Mouse (Mus musculus): ENCODE measurements at regions not wholly inside any gene's neighbourhood (a gene's known extent, or its start where the extent isn't known, plus 50 kb on each side); places are given as distances from the start of the nearest gene placed in this dataset.

DNA sequence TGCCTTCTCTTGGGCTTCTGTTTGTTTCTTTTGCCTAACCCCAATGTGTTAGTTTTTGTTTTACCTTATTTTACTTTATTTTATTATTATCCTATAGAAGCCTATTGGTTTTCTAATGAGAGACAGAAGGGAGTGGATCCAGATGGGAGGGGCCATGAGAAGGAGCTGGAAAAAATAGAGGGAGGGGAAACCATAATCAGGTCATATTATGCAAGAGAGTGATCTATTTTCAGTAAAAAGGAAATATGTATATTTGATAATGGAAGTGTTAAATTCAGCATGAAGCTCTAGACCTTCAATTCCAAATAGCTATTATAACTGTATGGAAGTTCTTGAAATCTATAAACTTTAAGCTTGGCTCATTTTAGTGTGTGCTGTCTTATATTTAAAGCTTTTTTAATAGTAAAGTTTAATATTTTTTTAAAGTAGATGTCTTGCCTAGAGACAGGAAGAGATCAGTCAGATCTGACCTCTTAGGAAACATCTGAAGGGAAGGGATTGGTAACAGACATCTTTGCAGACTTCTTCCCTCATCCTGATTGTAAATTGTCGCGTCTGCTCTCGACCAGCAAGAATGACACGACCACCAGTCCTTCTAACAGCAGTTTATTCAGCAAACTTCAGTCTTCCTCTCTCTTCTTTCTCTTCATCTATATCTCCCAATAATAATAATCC lies 87.8 kb upstream of the Supt20 start:
- DNase-seq = no peak

DNA sequence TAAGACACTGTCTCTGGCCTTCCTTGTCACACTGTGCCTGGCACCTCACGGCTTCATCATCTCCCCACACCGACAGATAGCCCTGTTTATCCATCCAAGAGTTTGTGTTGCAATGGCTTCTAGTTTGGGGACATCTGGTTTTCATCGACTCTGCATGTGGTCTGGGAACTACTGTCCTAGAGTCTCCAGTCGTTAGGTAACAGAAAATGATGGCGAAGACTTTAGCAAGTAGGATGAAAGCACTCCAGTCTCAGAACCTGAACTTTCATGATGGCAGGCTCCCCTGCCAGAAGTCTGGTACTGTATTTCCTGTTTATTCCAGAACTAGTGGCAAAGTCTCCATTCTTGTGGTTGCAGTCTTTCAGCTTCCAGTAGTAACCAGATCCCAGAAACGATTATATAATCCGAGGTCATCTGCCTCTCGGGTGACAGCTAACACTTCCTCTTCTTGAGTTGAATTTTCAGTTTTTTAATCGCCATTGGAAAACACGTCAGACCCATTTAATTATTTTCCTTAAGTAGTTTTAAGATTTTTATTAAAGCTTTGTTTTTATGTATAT lies 81.1 kb upstream of the Supt20 start:
- no peak for DNase-seq

DNA sequence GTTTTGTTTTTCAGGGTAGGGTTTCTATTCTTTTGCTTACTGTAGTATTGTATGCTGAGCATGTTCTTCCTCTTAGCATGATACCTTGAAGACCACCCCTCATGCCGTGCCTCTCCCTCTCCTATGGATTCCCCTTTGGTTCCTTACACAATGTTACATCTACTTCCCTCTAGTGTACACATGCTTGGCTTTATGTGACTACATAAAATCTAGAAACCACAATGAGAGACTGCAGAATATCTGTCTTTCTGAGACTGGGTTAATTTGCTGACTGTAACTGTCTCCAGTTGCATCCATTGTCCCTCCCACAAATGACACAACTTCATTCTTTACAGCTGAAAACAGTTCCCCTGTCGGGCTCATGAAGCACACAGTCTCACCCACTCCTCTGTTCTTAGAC lies 78.8 kb upstream of the Supt20 start:
- no peak for DNase-seq

DNA sequence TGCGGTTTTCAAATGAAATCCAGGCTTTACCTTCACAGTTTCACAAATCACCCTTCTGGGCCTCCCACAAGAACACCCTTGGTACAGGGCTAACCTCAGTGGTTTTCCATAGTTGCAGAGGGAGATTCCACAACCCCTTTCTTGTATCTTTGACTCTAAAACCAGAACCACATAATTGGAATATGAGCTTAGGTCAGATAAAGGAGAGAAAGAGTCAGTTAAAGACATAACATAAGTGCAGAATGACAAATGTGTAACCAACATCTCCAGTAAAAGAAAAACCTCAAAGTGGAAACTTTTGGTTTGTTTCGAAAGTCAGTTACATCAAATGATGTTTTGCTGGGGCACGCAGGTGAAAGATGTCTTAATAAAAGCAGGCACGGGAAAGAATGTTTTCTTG lies 75.3 kb upstream of the Supt20 start:
- no peak for DNase-seq

DNA sequence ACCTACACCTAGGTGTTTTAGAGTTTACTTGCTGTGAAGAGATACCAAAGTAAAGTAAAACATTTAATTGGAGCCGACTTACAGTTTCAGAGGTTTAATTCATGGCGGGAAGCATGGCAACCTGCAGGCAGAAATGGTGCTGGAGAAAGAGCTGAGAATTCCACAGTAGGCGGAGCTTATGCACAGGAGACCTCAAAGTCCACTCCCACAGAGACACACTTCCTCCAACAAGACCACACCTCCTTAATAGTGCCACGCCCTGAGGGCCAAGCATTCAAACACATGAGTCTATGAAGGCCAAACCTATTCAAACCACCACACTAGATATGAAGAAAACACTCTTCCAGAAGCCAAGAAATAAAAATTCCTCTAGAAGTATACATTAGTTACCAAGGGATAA lies 74.3 kb upstream of the Supt20 start:
- no peak for DNase-seq

DNA sequence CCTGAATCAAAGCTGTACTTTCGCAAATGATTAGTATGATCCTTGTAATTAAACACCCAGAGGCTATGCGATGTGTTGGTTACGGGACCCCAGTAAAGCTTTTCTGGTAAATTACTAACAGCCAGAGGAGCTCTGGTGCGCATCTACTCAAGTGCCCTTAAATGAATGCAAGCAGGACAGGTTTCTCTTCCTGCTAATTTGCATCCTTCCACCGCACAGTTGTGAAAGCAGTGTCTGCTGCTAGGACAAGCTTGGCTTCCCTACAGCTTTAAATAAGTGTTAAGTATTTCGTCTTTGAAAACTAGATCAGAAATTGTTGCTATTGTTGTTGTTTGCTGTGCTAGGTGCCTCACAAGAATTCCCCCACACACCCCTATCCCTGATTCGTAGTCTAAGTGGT lies 62.4 kb upstream of the Supt20 start:
- DNase-seq = no peak

DNA sequence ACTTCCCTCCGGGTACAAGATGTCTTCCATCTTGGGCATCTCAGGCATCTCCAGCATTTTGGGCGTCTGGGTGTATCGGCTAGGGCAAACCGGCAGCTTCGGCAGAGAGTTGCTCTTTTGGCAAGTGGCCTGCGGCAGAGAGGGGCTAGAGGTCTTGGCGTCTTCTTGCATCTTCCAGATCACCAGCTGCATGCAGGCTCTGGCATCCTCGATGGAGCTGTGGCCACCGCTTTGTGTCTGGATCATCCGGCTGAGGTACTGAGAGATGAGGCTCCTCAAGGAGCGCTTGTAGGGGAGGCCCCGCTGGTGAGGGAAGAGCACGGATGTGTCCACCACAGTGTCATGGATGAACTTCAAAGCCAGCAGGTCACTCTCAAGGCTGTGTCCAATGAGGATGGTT lies 59.9 kb upstream of the Supt20 start:
- no peak for DNase-seq

DNA sequence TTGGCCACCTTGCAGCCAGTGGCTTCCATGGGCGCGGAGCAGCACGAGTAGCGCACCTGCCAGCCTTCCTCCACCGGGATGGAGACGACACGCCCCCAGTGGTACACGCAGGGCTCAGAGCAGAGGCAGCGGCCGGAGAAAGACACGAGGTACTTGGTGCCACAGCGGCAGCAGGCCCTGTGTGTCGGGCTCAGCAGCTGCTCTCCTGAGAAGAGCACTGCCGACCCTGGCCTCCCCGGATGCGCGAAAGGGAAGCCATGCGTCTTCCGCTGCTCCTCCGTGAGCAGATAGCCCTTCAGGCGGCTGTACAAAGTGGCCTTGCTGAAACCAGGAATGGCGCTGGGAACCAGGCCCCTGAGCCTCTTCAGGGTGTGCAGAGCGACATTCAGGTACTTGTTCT lies 59.2 kb upstream of the Supt20 start:
- no peak for DNase-seq

DNA sequence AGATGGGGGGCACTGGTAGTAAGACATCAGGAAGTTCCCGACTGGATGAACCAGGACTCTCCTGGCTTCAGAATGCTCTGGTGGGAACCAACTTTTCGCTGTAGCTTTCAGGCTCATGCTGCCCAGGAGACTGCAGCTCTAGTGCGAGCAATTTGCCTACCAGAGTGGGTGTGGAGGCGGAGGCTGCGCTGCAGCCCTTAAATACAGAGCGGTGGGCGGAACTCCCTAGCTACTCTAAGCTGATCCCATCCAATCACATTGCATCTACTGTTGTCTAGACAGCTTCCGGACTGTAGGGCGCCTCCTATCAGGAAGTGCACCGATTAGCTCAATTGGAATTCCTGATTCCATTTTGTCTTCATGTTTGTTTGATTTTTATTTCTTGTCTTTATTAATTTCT lies 58.2 kb upstream of the Supt20 start:
- DNase-seq = no peak
